Mouse (Mus musculus): Measurements from ENCODE around the gene Nek1. TPM values are rescaled to one million over a fixed set of nuclear protein-coding genes. Genes with fewer than 3 reads are reported as not detected.

The Nek1 gene
- total and polyA plus RNA-seq, 3 experiments = 8.9 to 35.3 (median 15.6) TPM

DNA sequence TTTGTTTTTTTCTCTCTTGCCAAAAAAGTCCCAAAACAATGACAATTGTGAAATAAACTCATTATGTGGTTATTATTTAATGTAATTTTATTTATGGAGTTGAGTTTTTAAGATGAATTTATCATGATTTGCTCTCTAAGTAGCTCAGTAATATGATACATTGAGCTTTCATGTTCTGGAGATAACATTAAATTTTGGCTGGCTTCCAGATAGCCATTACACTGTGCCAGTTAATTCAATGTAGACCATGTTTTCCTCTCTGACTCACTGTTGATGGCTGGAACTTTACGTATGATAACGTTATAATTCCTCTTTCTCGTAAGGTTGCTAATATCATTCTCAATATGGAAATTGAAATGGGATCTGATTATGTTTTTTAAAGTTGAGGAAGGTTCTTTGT, 3.5 kb downstream of the Nek1 start (continued):
- TF ChIP-seq MYC (IDR thresholded peaks at IDR 0.05; ENCODE audit: low read depth, low read length) = peak; percentile 47; the same call in 1 of the 2 replicates
- TF ChIP-seq NRF1 (IDR thresholded peaks at IDR 0.05; ENCODE audit: insufficient read depth, low read depth, low read length, poor library complexity, severe bottlenecking) = no peak
- TF ChIP-seq POLR2AphosphoS2 (IDR thresholded peaks at IDR 0.05; ENCODE audit: low read length) = no peak
- TF ChIP-seq ETS1 (IDR thresholded peaks at IDR 0.05; ENCODE audit: low read depth, low read length) = peak; percentile 88
- TF ChIP-seq RAD21 (IDR thresholded peaks at IDR 0.05; ENCODE audit: low read depth, low read length) = no peak

DNA sequence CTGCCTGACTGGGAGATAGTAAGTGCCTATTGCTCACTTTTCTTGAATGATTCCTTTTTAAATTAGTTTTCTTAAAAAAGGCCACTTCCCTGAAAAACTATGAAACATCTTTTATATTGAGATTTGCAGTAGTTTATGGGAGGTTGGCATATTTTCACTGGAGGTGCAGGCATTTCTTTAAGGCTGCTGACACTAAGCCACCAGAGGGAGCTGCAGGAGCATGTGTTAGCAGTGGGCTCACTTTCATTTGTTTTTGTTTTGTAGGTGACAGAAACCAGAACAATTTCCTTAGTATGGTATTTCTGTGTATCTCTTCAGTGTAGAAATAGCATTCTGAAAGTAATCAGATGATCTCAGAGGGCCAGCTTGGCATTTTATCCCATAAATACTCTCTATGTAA, 49.0 kb downstream of the Nek1 start:
- Histone ChIP-seq H3K27me3 (ENCODE audit: control insufficient read depth in 1 of 2, insufficient read depth in 2 of 2, low read length in 2 of 2) (no peaks in the 10 kb centered on the region), H3K9me3 (replicated peaks; ENCODE audit: insufficient read depth, low read length) (no peaks in the 10 kb centered on the region), H3K4me1 (ENCODE audit: control insufficient read depth in 1 of 2, insufficient read depth in 2 of 2, low read length in 2 of 2) (no peaks in the 10 kb centered on the region), H3K27ac (ENCODE audit: control insufficient read depth, low read depth, low read length) (no peak overlapping the region), H3K4me3 (ENCODE audit: control insufficient read depth in 1 of 2, insufficient read depth in 1 of 2, low read depth in 2 of 2, low read length in 2 of 2) (no peak overlapping the region), H3K79me2 (ENCODE audit: control insufficient read depth, insufficient read depth, low read length, poor library complexity) (no peaks in the 10 kb centered on the region), H3K36me3 (ENCODE audit: control insufficient read depth in 1 of 2, insufficient read depth in 2 of 2, low read length in 2 of 2) (peaks cover 0 to 4% of the 10 kb centered on the region in 2 experiments; a peak in 1 of 4 replicates), H3K9ac (ENCODE audit: control insufficient read depth, low read depth, low read length, poor library complexity, severe bottlenecking) (no peak overlapping the region)
- DNase-seq (ENCODE audit: low read depth, low spot score) = peak; percentile 69
- TF ChIP-seq MYC (IDR thresholded peaks at IDR 0.05; ENCODE audit: low read depth, low read length) (peak; percentile 61), ZC3H11A (IDR thresholded peaks at IDR 0.05; ENCODE audit: low read depth, low read length) (peak; percentile 77), BHLHE40 (IDR thresholded peaks at IDR 0.05; ENCODE audit: borderline replicate concordance, low read depth, low read length) (no peak), CTCF (IDR thresholded peaks at IDR 0.05 in 2 of 3, conservative IDR thresholded peaks at IDR 0.05 in 1 of 3; ENCODE audit: control insufficient read depth in 1 of 3, insufficient read depth in 1 of 3, low read depth in 2 of 3, low read length in 3 of 3, poor library complexity in 1 of 3, severe bottlenecking in 1 of 3) (peak; percentile 57 to 91 (median 77)), RAD21 (IDR thresholded peaks at IDR 0.05; ENCODE audit: low read depth, low read length) (peak; percentile 79), SMC3 (IDR thresholded peaks at IDR 0.05; ENCODE audit: low read depth, low read length) (peak; percentile 85)

DNA sequence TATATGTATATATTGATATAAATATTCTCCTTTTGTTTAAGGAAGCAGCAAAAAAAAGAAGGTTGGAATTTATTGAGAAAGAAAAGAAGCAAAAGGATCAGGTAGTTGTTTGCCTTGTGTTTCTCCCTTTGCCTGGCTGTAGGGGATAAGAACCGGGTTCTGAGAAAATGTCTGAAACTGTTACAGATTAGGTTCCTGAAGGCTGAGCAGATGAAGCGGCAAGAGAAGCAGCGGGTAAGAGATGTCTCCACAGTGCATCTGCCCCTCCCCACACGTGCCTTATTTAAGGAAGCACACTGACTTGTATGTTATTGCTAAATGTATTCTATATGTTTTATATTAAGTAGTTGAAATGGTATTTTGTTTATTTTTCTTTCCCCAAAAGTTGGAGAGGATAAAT, 50.9 kb downstream of the Nek1 start:
- TF ChIP-seq GATA1 (IDR thresholded peaks at IDR 0.05; ENCODE audit: low read depth, low read length) (no peak), KAT2A (conservative IDR thresholded peaks at IDR 0.05; ENCODE audit: low read depth, low read length) (no peak), POLR2A (IDR thresholded peaks at IDR 0.05; ENCODE audit: control insufficient read depth in 1 of 2, insufficient read depth in 1 of 2, low read depth in 1 of 2, low read length in 2 of 2, poor library complexity in 1 of 2) (no peak), UBTF (IDR thresholded peaks at IDR 0.05; ENCODE audit: borderline replicate concordance, insufficient read depth, low read depth, low read length) (no peak), RCOR1 (IDR thresholded peaks at IDR 0.05; ENCODE audit: low read depth, low read length) (no peak), TBP (IDR thresholded peaks at IDR 0.05; ENCODE audit: low read depth, low read length) (no peak), MEF2A (IDR thresholded peaks at IDR 0.05; ENCODE audit: extremely low read depth, insufficient replicate concordance, low read depth, low read length, poor library complexity, severe bottlenecking) (no peak), RAD21 (IDR thresholded peaks at IDR 0.05; ENCODE audit: low read depth, low read length) (no peak), ZC3H11A (IDR thresholded peaks at IDR 0.05; ENCODE audit: low read depth, low read length) (no peak), CHD2 (IDR thresholded peaks at IDR 0.05; ENCODE audit: low read length) (no peak), MAX (IDR thresholded peaks at IDR 0.05; ENCODE audit: low read length) (no peak), CHD1 (IDR thresholded peaks at IDR 0.05; ENCODE audit: low read depth, low read length) (no peak)
- H3K9me3 ChIP-seq (replicated peaks; ENCODE audit: insufficient read depth, low read length) = no peaks in the 10 kb centered on the region
- H3K27ac ChIP-seq (ENCODE audit: control insufficient read depth, low read depth, low read length) = no peak overlapping the region
- no peaks in the 10 kb centered on the region for H3K27me3 ChIP-seq (ENCODE audit: control insufficient read depth in 1 of 2, insufficient read depth in 2 of 2, low read length in 2 of 2)
- H3K9ac ChIP-seq (ENCODE audit: control insufficient read depth, low read depth, low read length, poor library complexity, severe bottlenecking) = no peak overlapping the region
- H3K4me1 ChIP-seq (ENCODE audit: control insufficient read depth in 1 of 2, insufficient read depth in 2 of 2, low read length in 2 of 2) = no peaks in the 10 kb centered on the region
- H3K4me3 ChIP-seq (ENCODE audit: control insufficient read depth in 1 of 2, insufficient read depth in 1 of 2, low read depth in 2 of 2, low read length in 2 of 2) = no peak overlapping the region
- H3K79me2 ChIP-seq (ENCODE audit: control insufficient read depth, insufficient read depth, low read length, poor library complexity) = no peaks in the 10 kb centered on the region
- H3K36me3 ChIP-seq (ENCODE audit: control insufficient read depth in 1 of 2, insufficient read depth in 2 of 2, low read length in 2 of 2) = peaks cover 0 to 2% of the 10 kb centered on the region in 2 experiments; a peak in 1 of 4 replicates
- no peak for DNase-seq (ENCODE audit: low read depth, low spot score)

All from MEL (cell line).